Mouse (Mus musculus) cerebellum, adult 2 months (tissue): ENCODE measurements around the gene Gm47996. TPM values are rescaled to one million over a fixed set of nuclear protein-coding genes. Genes with fewer than 3 reads are reported as not detected.

Source experiments
- DNase-seq, 2 experiments: peaks; one replicate each; pipeline ENCODE4 v3.0.0; 2021
- H3K27ac ChIP-seq: fragments of 200-500 bp; 2 replicates; pipeline ENCODE4 v1.5.1; 2012; ENCODE audit warnings: low read length, control low read depth, inconsistent platforms; ENCODE audit not compliant: insufficient read depth
- H3K27me3 ChIP-seq: fragments of 200-500 bp; 2 replicates; pipeline ENCODE4 v1.6.1; 2012; ENCODE audit warnings: inconsistent platforms, mild to moderate bottlenecking, low read length, moderate library complexity; ENCODE audit not compliant: control insufficient read depth, insufficient read depth
- H3K4me1 ChIP-seq: fragments of 200-500 bp; 2 replicates; pipeline ENCODE4 v1.6.1; 2011; ENCODE audit warnings: low read length; ENCODE audit not compliant: control insufficient read depth, insufficient read depth
- H3K4me3 ChIP-seq: fragments of 200-500 bp; replicated peaks from 2 replicates; pipeline ENCODE3; 2011; ENCODE audit warnings: mild to moderate bottlenecking, low read depth, low read length, control low read depth; ENCODE audit not compliant: insufficient read depth
- CTCF ChIP-seq: fragments of 200-500 bp; IDR thresholded peaks from 2 replicates; pipeline ENCODE4 v1.5.1; 2011; ENCODE audit warnings: low read depth, mild to moderate bottlenecking, control low read depth, low read length, moderate library complexity, borderline replicate concordance; ENCODE audit not compliant: insufficient read depth
- POLR2A ChIP-seq: fragments of 200-500 bp; IDR thresholded peaks from 2 replicates; pipeline ENCODE4 v1.6.1; 2011; ENCODE audit warnings: low read length, control low read depth, borderline replicate concordance; ENCODE audit not compliant: insufficient read depth
- WGBS: fragments of 180-500 bp; shearing (Covaris S2); methylation state at CpG from one replicate; pipeline ENCODE4 v1.1.7; 2018; 5-methylcytosine and 5-hydroxymethylcytosine counted together
- polyA plus RNA-seq: library from polyadenylated mRNA; depleted of rRNA; stranded (reverse); fragments of >200 nt; gene quantifications from 2 replicates; pipeline ENCODE4 v1.2.3, GENCODE M21; 2012

Gm47996 gene
- polyA plus RNA-seq, 1 experiment = not detected

DNA sequence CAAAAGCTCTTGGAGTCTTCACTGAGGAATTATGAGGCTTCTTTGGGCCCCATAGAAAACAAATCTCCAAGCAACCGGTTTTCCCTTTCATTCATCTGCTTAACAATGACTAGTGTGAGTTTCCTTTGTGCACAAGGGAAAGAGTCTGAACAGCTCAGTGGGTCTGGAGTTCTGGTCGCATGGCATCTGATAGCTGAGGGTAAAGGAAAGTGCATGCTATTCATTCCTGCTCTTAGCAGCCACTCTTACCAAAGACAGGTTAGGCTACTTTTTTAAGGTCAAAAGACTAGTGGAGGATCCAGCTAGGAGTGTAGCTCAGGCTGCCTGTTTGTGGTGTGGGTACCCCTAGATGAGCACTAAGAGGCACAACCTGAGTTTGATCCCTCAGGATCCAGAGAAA, 25.6 kb downstream of the Gm47996 start:
- 9% methylated on average over 2 of the region's 2 CpGs for whole genome bisulfite sequencing
- H3K4me3 ChIP-seq = no peak overlapping the region
- H3K27me3 ChIP-seq = no peaks in the 10 kb centered on the region
- TF ChIP-seq CTCF (no peak), POLR2A (no peak)
- no peak overlapping the region for H3K27ac ChIP-seq
- no peaks in the 10 kb centered on the region for H3K4me1 ChIP-seq
- DNase-seq = no peak

DNA sequence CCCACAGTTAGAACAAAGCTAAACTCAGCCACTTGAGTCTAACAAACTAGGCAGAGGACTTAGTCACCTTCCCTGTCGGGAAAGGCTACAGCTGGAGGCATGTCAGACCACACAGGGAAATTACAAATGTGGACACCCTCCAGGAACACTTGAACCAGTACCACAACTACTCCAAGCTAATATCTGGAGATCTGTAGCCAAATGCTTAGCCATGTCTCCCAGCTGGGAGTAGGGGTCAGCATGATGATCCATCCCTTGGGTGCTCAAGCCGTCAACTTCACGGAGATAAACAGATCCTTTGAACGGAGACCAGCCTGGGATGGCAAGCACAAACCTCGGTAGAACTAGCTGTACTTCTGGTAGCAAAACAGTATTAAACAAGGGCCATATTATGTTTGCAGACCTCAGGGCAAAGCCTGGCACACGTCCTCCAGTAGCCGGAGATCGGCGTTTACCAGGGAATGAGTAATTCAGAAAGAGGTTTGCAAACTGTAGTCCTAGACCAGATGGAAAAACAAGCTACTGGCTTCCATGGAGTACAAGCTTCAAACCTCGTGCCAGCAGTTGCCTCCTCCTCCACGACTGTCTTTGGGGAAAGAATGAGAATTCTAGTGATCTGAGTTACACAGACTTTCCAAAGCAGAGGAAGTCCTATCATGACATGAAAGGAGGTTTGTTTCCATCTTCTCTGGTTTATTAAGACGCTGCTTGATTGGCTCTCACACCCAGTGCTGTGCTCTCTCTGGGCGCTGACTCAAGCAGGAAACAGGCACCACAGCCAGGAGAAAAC, 26.4 kb downstream of the Gm47996 start:
- H3K4me3 ChIP-seq = no peak overlapping the region
- H3K27me3 ChIP-seq = no peaks in the 10 kb centered on the region
- 60% methylated on average over 13 of the region's 13 CpGs for WGBS
- peak in 1 of 2 experiments; percentile 4 for DNase-seq
- no peak overlapping the region for H3K27ac ChIP-seq
- TF ChIP-seq CTCF = no peak
- no peak for TF ChIP-seq POLR2A
- no peaks in the 10 kb centered on the region for H3K4me1 ChIP-seq

DNA sequence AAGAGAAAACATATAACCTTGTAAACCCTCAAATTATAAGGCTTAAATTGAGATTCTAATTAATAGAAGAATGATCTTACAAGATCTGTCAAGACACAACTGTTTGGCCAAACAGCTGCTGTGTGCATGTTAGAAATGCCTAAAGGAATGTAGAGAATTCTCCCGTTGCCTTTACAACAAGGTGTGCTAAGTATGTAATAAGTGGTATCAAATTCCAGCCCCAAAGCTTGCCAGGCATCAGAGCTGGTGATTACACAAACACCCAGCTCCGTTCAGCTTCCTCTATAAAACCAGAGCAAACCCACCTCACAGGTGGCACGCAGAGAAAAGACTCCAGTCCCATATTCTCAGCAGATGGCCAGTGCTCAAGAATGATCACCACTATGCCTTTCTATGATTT, 27.8 kb downstream of the Gm47996 start:
- no peaks in the 10 kb centered on the region for H3K27me3 ChIP-seq
- TF ChIP-seq POLR2A (no peak), CTCF (no peak)
- WGBS = 88% methylated on average over 3 of the region's 3 CpGs
- H3K4me3 ChIP-seq = no peak overlapping the region
- no peak overlapping the region for H3K27ac ChIP-seq
- no peaks in the 10 kb centered on the region for H3K4me1 ChIP-seq
- DNase-seq = no peak

DNA sequence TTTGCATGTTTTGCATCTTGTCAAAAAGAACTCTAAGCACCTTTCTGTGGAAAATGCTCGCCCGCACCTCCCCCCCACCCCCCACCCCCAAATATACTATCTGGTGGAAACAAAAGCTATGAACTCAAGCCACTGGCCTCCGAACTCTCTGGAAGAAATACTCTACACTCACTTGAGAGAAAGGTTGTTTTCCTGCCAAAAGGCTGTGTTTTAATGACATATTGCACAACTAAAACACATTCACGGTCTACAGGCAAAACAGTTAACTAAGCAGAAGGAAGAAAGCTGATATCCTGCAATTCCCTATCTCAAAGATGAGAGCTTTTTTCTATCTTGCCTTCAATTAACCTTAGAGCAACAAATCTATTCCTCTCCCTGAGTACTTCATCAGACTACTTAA, 33.4 kb downstream of the Gm47996 start:
- DNase-seq = no peak
- Histone ChIP-seq H3K27ac (no peak overlapping the region), H3K27me3 (no peaks in the 10 kb centered on the region), H3K4me1 (no peaks in the 10 kb centered on the region), H3K4me3 (no peak overlapping the region)
- 89% methylated on average over 4 of the region's 4 CpGs for WGBS
- TF ChIP-seq POLR2A (no peak), CTCF (no peak)

DNA sequence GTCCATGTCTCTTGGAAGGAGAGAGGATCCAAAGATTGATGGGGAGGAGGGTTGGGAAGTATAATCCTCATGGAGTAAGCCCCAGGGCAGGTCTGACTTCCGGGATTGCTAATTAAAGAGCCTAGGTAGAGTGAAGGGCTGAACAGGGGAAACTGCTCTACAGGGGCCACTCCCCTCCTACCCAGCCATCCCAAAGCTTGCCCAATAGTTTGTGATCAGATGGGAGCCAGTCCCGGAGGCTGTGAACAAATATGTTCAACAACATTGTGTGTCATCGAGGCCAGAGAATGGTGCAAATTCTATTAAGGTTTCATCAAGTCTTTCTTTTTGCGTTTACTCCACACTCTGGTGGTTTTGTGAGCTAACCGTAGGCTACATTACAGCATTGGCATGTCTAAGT, 34.1 kb downstream of the Gm47996 start:
- TF ChIP-seq CTCF (no peak), POLR2A (no peak)
- H3K27me3 ChIP-seq = no peaks in the 10 kb centered on the region
- 91% methylated on average over 5 of the region's 5 CpGs for WGBS

DNA sequence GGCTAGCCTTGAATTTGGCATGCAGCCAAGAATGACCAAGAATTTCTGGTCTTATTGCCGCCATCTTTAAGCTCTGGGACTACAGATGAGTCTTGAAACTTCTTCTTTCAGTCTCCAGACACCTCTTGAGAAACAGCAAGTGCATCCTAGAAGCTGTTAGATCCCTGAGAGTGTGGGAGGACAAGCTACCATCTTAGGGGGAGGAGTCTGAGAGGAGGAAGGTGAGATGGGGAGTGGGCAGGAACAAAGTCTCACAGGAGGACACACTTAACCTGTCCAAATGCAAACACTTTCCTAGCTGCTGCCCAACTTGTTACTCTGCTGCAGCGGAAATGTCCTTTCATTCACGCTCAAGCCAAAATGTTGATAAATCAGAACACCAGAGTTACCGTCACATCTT, 34.8 kb downstream of the Gm47996 start:
- WGBS = 91% methylated on average over 4 of the region's 4 CpGs
- Histone ChIP-seq H3K27me3 (no peaks in the 10 kb centered on the region), H3K4me1 (no peaks in the 10 kb centered on the region), H3K27ac (no peak overlapping the region), H3K4me3 (no peak overlapping the region)
- TF ChIP-seq POLR2A = no peak
- TF ChIP-seq CTCF = no peak
- no peak for DNase-seq

More for the DNA sequence above, 34.1 kb downstream of the Gm47996 start:
- Histone ChIP-seq H3K4me3 (no peak overlapping the region), H3K27ac (no peak overlapping the region), H3K4me1 (no peaks in the 10 kb centered on the region)
- no peak for DNase-seq

DNA sequence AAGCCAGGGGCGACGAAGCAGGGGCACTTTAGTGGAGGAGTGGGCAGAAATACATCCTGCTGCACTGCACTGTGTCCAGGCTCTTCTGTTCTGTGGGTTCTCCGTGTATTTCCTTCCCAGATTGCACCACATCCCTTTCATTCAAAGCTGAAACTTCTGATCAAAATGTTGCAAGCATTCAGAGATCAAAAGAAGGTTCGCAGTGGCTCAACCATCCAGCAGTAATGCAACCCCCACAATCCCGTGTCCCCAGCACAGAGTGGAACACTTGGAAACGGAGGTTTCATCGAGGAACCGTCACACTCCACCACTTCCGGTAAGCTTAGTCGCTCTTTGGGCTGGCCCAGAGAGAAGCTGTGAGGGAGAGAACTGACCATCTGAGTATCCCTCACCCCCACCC, 35.2 kb downstream of the Gm47996 start:
- TF ChIP-seq POLR2A = no peak
- no peak for TF ChIP-seq CTCF
- H3K27me3 ChIP-seq = no peaks in the 10 kb centered on the region
- no peak for DNase-seq
- WGBS = 86% methylated on average over 10 of the region's 10 CpGs
- no peaks in the 10 kb centered on the region for H3K4me1 ChIP-seq
- no peak overlapping the region for H3K4me3 ChIP-seq
- H3K27ac ChIP-seq = no peak overlapping the region

DNA sequence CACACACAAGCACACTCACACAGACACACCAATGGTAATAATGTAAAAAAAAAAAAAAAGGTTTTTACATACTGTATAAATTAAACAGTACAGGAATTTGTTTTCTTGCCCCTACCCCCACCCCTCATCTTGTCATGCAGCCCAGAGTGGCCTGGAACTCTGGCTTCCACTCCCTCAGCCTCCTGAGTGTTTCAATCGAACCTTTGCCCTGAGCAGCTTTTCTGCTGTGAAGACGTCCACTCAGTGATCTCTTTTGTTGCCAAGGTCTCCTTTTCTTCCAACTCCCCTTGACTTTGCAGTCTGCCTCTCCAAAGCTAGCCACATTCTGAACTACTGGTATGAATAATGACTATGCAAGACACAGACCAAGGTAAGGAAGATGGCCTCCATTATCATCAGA, 35.9 kb downstream of the Gm47996 start:
- no peak overlapping the region for H3K4me3 ChIP-seq
- TF ChIP-seq POLR2A (no peak), CTCF (no peak)
- no peaks in the 10 kb centered on the region for H3K27me3 ChIP-seq
- H3K27ac ChIP-seq = no peak overlapping the region
- WGBS = 27% methylated on average over 2 of the region's 2 CpGs
- no peak for DNase-seq
- H3K4me1 ChIP-seq = peaks cover 2% of the 10 kb centered on the region; the same call in 1 of the 2 replicates
